Mouse (Mus musculus) macrophage (primary cell): ENCODE measurements around the gene Mcmbp. TPM values are rescaled to one million over a fixed set of nuclear protein-coding genes. Genes with fewer than 3 reads are reported as not detected.

Source experiments
- H3K27ac ChIP-seq: fragments of 350-480 bp; formaldehyde crosslinking; 2 replicates; pipeline ENCODE4 v1.9.0; 2021
- H3K36me3 ChIP-seq: fragments of 350-480 bp; formaldehyde crosslinking; 2 replicates; pipeline ENCODE4 v1.9.0; 2021; ENCODE audit errors: inconsistent target
- H3K4me3 ChIP-seq: fragments of 350-480 bp; formaldehyde crosslinking; 2 replicates; pipeline ENCODE4 v1.9.0; 2021; ENCODE audit errors: inconsistent target
- H3K79me2 ChIP-seq: fragments of 350-480 bp; formaldehyde crosslinking; 2 replicates; pipeline ENCODE4 v1.9.0; 2021; ENCODE audit errors: inconsistent target
- WGBS: methylation state at CpG from one replicate; pipeline ENCODE4 v1.1.7; 2026; ENCODE audit warnings: inconsistent platforms; ENCODE audit not compliant: missing documents; 5-methylcytosine and 5-hydroxymethylcytosine counted together
- polyA plus RNA-seq: library from polyadenylated mRNA; stranded (reverse); fragments of 250-400 nt; gene quantifications from 3 replicates; pipeline ENCODE4 v1.2.4, GENCODE M21; 2018; ENCODE audit warnings: inconsistent platforms
- total RNA-seq, 78 experiments: library from RNA; depleted of rRNA; stranded (reverse); fragments of 250-400 nt; gene quantifications; 1 replicate in 9 of 78; 2 replicates in 24 of 78; 3 replicates in 43 of 78; 4 replicates in 2 of 78; pipeline ENCODE4 v1.2.4; 2018; ENCODE audit warnings: inconsistent platforms in 56 of 78

Gene Mcmbp
- 10 to 100 TPM; 24.6 to 98.2 (median 58.7) TPM for total RNA-seq (2018; cell fraction: chromatin; rRNA removed)
- 10 to 100 TPM; 22.0 to 40.7 (median 29.5) TPM for total RNA-seq (2018; cell fraction: cytosol; rRNA removed)
- total RNA-seq (2018; cell fraction: nucleus; rRNA removed) = 100 to 1,000 TPM in 1 of 26 experiments, 10 to 100 TPM in 25; 25.9 to 130 (median 48.4) TPM
- 24.9 to 40.8 TPM (median 27.9 TPM) in 3 replicates for polyA plus RNA-seq

GRCm38 (mm10) chr7:128740334-128740733 lies at the start of gene Mcmbp:
Mcmbp (minus strand) TSS chr7:128740495.
- 1% methylated on average over 35 of the region's 35 CpGs for WGBS
- Histone ChIP-seq H3K79me2 (peaks cover 48% of the 10 kb centered on the region), H3K36me3 (no peaks in the 10 kb centered on the region), H3K4me3 (peak within 1 kb of the TSS; percentile 65), H3K27ac (peak within 1 kb of the TSS; percentile 40)

- 89% methylated on average over 4 of the region's 4 CpGs for WGBS
- Histone ChIP-seq H3K36me3 (peaks cover 5% of the 10 kb centered on the region; the same call in 1 of the 2 replicates), H3K4me3 (no peak overlapping the region), H3K27ac (no peak overlapping the region), H3K79me2 (no peaks in the 10 kb centered on the region)
Measured at GRCm38 (mm10) chr7:128790045-128790444, 49.8 kb upstream of the Mcmbp start.

- Histone ChIP-seq H3K36me3 (peaks cover 64% of the 10 kb centered on the region), H3K4me3 (no peak overlapping the region), H3K79me2 (no peaks in the 10 kb centered on the region), H3K27ac (no peak overlapping the region)
- 94% methylated on average over 3 of the region's 3 CpGs for WGBS
Measured at GRCm38 (mm10) chr7:128781846-128782245, 41.6 kb upstream of the Mcmbp start.

- H3K79me2 ChIP-seq = no peaks in the 10 kb centered on the region
- 58% methylated on average over 6 of the region's 6 CpGs for WGBS
- no peak overlapping the region for H3K4me3 ChIP-seq
- H3K36me3 ChIP-seq = peaks cover 74% of the 10 kb centered on the region
- H3K27ac ChIP-seq = no peak overlapping the region
Measured at GRCm38 (mm10) chr7:128779305-128779704, 39.0 kb upstream of the Mcmbp start.

- no peak overlapping the region for H3K27ac ChIP-seq
- H3K4me3 ChIP-seq = no peak overlapping the region
- peaks cover 82% of the 10 kb centered on the region for H3K36me3 ChIP-seq
- no peaks in the 10 kb centered on the region for H3K79me2 ChIP-seq
- 96% methylated on average over 6 of the region's 6 CpGs for WGBS
Measured at GRCm38 (mm10) chr7:128777201-128777600, 36.9 kb upstream of the Mcmbp start.

- Histone ChIP-seq H3K79me2 (no peaks in the 10 kb centered on the region), H3K27ac (no peak overlapping the region), H3K4me3 (no peak overlapping the region), H3K36me3 (peaks cover 85% of the 10 kb centered on the region)
Measured at GRCm38 (mm10) chr7:128766696-128767095, 26.4 kb upstream of the Mcmbp start.

GRCm38 (mm10) chr7:128758948-128759347 lies 18.7 kb upstream of the Mcmbp start:
- Histone ChIP-seq H3K36me3 (peaks cover 97% of the 10 kb centered on the region), H3K79me2 (no peaks in the 10 kb centered on the region), H3K4me3 (no peak overlapping the region), H3K27ac (no peak overlapping the region)
- 93% methylated on average over 4 of the region's 4 CpGs for WGBS

- peaks cover 85% of the 10 kb centered on the region for H3K36me3 ChIP-seq
- 89% methylated on average over 1 of the region's 1 CpGs for WGBS
- peaks cover 20% of the 10 kb centered on the region for H3K79me2 ChIP-seq
- no peak overlapping the region for H3K27ac ChIP-seq
- H3K4me3 ChIP-seq = no peak overlapping the region
Measured at GRCm38 (mm10) chr7:128755396-128755795, 15.1 kb upstream of the Mcmbp start.

GRCm38 (mm10) chr7:128752012-128752411 lies 11.7 kb upstream of the Mcmbp start:
- H3K79me2 ChIP-seq = peaks cover 53% of the 10 kb centered on the region
- H3K4me3 ChIP-seq = no peak overlapping the region
- WGBS = 80% methylated on average over 3 of the region's 4 CpGs
- no peak overlapping the region for H3K27ac ChIP-seq
- H3K36me3 ChIP-seq = peaks cover 59% of the 10 kb centered on the region

- Histone ChIP-seq H3K27ac (no peak overlapping the region), H3K79me2 (peaks cover 71% of the 10 kb centered on the region), H3K36me3 (peaks cover 43% of the 10 kb centered on the region), H3K4me3 (no peak overlapping the region)
- WGBS = 95% methylated on average over 9 of the region's 9 CpGs
Measured at GRCm38 (mm10) chr7:128750296-128750695, 10.0 kb upstream of the Mcmbp start.

GRCm38 (mm10) chr7:128748758-128749157 lies 8.5 kb upstream of the Mcmbp start:
- Histone ChIP-seq H3K79me2 (peaks cover 76% of the 10 kb centered on the region), H3K4me3 (no peak overlapping the region), H3K27ac (no peak overlapping the region), H3K36me3 (peaks cover 29% of the 10 kb centered on the region)
- WGBS = 71% methylated on average over 3 of the region's 3 CpGs

GRCm38 (mm10) chr7:128746151-128746550 lies 5.9 kb upstream of the Mcmbp start:
- H3K79me2 ChIP-seq = peaks cover 64% of the 10 kb centered on the region
- WGBS = 91% methylated on average over 10 of the region's 10 CpGs
- no peak overlapping the region for H3K27ac ChIP-seq
- no peak overlapping the region; the same call in 1 of the 2 replicates for H3K4me3 ChIP-seq
- H3K36me3 ChIP-seq = peaks cover 10% of the 10 kb centered on the region; the same call in 1 of the 2 replicates

GRCm38 (mm10) chr7:128744684-128745485 lies 4.6 kb upstream of the Mcmbp start, which contains the start of gene Sec23ip:
Sec23ip (plus strand) TSS chr7:128744943.
- Histone ChIP-seq H3K27ac (peak within 1 kb of the TSS; percentile 50), H3K79me2 (peaks cover 51% of the 10 kb centered on the region), H3K4me3 (peak within 1 kb of the TSS; percentile 89), H3K36me3 (peaks cover 2% of the 10 kb centered on the region; the same call in 1 of the 2 replicates)
- WGBS = 2% methylated on average over 55 of the region's 55 CpGs

- 33% methylated on average over 2 of the region's 2 CpGs for WGBS
- peak overlapping the region; percentile 89 for H3K4me3 ChIP-seq
- H3K79me2 ChIP-seq = peaks cover 48% of the 10 kb centered on the region
- no peaks in the 10 kb centered on the region for H3K36me3 ChIP-seq
- peak overlapping the region; percentile 27 for H3K27ac ChIP-seq
Measured at GRCm38 (mm10) chr7:128743898-128744297, 3.6 kb upstream of the Mcmbp start.
